Mouse (Mus musculus) heart, postnatal 14 days (tissue): ENCODE data around the gene Vmn1r5. TPM values are rescaled to one million over a fixed set of nuclear protein-coding genes. Genes with fewer than 3 reads are reported as not detected.
"Not testable (repeated sequence)": the region's sequence is repeated elsewhere in the genome, so short reads cannot be mapped to it uniquely, and the experiment has no call there.

Experiments used
- DNase-seq, 2 experiments: peaks; one replicate each; pipeline ENCODE4 v3.0.0; 2021 to 2022
- intact Hi-C: fragments of 180-260 bp; cut with DNase I; formaldehyde crosslinking; loops from one replicate; pipeline ENCODE4 v1.15.1; 2025
- long read RNA-seq, 2 experiments: library from polyadenylated mRNA; stranded (forward); transcript quantifications; one replicate each; pipeline ENCODE4 v2.0.0; 2021
- total RNA-seq, 2 experiments: library from RNA; stranded (reverse); gene quantifications; 2 replicates each; pipeline ENCODE4 v1.2.3; 2021

Vmn1r5 gene
- not detected for total RNA-seq
- long read RNA-seq, experiment 1: 0 reads
- long read RNA-seq, experiment 2: 0 reads

DNA sequence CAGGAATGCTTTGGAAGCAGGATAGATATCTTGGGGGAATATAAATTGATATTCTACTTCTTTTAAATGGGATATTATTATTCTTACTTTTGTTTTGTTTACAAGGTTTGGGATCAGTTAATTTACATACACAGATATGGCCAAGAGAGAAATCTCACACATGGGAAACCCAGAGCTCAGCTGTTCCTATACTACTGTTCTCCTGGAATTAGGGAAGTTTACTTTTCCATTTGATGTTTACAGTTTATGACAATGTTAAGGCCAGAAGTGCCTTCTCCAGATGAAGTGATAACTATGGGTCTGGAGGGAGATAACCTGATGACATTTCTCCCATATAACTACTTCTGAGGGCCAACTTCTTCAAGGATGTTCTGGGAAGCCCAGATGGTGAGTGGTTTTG lies at the start of gene Vmn1r5:
Vmn1r5 (plus strand) TSS at position 301 of the 400 bp plus-strand sequence.
- intact Hi-C loops: no loop called here
- no peak for DNase-seq

DNA sequence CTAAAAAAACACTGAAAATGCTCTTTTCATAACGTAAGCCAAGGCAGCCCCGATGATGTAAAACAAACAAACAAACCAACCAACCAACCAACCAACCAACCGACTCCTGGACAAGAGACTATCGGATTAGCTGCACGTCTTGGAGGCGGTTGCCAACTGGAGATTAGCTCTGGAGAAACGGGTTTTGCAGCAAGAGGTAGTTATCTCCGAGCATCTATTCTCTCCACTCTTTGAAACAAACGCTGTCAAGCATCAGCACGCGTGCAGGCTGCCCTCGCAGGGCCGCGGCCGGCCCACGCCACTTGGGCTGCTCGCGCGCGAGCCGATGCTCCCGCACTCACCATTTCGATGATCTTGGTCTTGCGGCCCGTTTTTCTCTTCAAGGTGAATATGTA lies 46.7 kb upstream of the Vmn1r5 start:
- intact Hi-C loops: loop anchor here (5.0 to 10.0 kb wide), 2 partner anchors 206 to 611 kb away; partner anchors contain the start of gene Ppm1k
- no peak for DNase-seq

- intact Hi-C loops: loop anchor here (5.0 to 10.0 kb wide), 2 partner anchors 207 to 611 kb away; partner anchors contain the start of gene Ppm1k
These were observed 46.1 kb upstream of the Vmn1r5 start, which contains the start of the genes Nt5c3 and Vmn1r4 for GRCm38 (mm10) chr6:56923726-56924707. TSS of gene Nt5c3 (minus strand) at chr6:56923932. TSS of gene Vmn1r4 (plus strand) at chr6:56924015.

DNA sequence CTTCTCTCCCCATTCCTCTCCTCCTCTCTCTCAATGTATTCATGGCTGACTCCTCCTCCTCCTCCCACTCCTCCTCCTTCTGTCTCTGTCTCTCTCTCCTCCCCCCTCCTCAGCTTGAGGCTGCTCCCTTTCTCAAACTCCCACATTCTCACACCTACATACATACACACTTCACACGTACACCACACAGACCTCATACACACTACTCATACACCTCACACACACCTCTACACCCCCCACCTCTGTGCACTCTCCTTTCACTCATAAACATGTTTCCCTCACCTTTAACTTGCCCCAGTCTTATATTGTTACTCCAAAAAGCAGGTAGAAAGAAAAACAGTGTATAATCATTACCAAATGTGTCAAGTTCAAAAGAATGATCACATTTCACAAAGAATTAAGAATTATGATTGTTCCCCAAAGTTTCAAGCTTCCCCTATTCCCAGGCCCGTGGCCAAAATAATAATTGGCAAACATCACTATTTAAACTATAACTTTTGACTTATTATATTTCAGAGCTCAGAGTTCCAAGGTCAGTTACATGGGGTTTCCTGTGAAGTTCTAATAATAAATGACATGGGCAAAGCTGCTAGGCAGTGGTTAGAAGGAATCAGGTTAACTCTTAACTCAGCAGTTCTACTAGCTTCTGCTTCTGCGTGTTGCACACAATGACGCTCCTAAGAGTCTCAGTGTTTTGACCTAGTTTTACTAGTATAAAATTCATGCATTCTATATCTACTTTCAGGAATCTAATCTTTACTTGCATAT lies 38.2 kb upstream of the Vmn1r5 start:
- no peak for DNase-seq
- intact Hi-C loops: no loop called here

More at GRCm38 (mm10) chr6:56923726-56924707, 46.1 kb upstream of the Vmn1r5 start, which contains the start of the genes Nt5c3 and Vmn1r4:
- peak; percentile 96 for DNase-seq

GRCm38 (mm10) chr6:56932464-56932863 lies 37.6 kb upstream of the Vmn1r5 start:
- intact Hi-C loops: no loop called here
- DNase-seq: no peak

DNA sequence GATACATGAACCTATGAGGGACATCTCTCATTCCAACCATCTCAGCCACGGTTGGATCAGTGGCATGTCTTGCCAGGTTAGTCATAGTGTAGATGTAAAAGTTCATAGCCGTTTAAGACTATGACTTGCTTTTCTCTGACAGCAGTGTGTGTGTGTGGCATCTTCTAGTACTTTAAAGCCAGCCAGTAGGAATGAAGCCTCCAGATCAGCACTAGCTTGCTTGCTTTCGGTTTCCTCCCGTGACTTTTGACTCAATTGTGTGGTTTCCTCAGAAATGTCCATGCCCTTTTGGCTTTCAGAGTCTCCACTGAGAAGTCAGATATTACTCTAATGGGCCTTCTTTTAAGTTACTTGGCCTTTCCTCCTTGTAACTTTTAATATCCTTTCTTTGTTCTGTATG lies 35.7 kb upstream of the Vmn1r5 start:
- intact Hi-C loops: no loop called here
- DNase-seq: no peak

GRCm38 (mm10) chr6:56956436-56956835 lies 13.6 kb upstream of the Vmn1r5 start:
- DNase-seq: no peak
- intact Hi-C loops: no loop called here

- intact Hi-C loops: no loop called here
- DNase-seq: no peak
These were observed 26.9 kb downstream of the Vmn1r5 start, which contains the start of gene Vmn1r6 for GRCm38 (mm10) chr6:56996943-56997342. TSS of gene Vmn1r6 (plus strand) at chr6:56997243.

DNA sequence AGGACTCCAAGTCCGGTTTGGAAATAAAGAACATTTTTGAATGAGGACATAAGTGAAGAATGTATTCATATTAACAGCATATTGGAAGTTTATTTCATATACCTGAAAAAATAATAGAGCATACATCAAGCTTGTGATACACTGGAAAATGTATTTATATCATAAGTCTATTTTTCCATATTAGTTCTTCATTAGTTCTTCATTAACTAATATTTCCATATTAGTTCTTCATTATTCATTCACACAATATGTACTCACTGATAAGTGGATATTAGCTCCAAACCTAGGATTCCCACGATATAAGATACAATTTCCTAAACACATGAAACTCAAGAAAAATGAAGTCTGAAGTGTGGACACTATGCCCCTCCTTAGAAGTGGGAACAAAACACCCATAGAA lies 55.2 kb downstream of the Vmn1r5 start, which contains the start of gene Vmn1r7:
Vmn1r7 (minus strand) TSS at position 101 of the 400 bp plus-strand sequence.
- DNase-seq, intact Hi-C loops: not testable (repeated sequence)

DNA sequence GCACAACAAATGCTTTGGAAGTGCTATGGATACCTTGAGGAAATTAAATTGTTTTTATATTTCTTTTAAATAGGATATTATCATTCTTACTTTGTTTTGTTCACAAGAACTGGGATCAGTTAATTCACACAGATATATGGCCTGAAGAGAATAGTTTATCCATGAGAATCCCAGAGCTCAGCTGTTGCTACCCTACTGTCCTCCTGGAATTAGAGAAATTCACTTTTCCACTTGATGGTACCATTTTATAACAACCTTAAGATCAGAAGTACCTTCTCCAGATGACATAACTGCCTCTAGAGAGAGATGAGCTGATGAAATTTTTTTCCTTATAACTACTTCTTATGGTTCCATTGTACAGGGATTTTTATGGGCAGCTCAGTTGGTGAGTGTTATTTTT lies 61.9 kb downstream of the Vmn1r5 start, which contains the start of gene Vmn1r8:
Vmn1r8 (plus strand) TSS at position 301 of the 400 bp plus-strand sequence.
- no peak for DNase-seq
- intact Hi-C loops: no loop called here

DNA sequence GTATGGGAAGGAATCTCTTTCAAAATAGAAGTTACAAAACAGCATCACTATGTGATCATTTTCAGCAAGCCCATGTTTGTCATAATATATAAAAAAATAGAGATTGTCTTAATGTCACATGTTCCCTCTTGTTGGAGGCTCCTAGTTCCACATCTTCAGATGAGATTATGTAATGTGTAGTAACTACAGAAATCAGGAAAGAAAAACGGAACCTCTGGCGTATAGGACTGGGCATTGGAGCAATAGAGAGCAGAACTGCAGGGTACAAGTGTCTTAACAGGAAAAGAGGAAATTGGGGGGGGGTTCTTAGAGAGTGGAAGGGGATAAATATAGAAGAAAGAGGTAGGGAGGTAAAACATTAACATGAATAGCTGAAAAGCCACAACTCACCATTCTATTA lies 64.6 kb downstream of the Vmn1r5 start:
- intact Hi-C loops: no loop called here

More for the DNA sequence above, 64.6 kb downstream of the Vmn1r5 start:
- no peak for DNase-seq

Other genes with a start within 250 kb of the Vmn1r5 start
- gene Kbtbd2, start 172.5 kb upstream of the Vmn1r5 start, total RNA-seq: 10 to 100 TPM; 30.4 to 35.4 TPM
- 10 to 100 TPM; 92.1 to 95.0 TPM for gene Fkbp9, start 138.2 kb upstream of the Vmn1r5 start, total RNA-seq
- gene Nt5c3, start 46.3 kb upstream of the Vmn1r5 start, total RNA-seq: 10 to 100 TPM; 69.8 to 74.9 TPM
- under 1 TPM; 0.10 to 0.12 TPM for gene Vmn1r4, start 46.3 kb upstream of the Vmn1r5 start, total RNA-seq
- not detected for gene Vmn1r6, start 27.0 kb downstream of the Vmn1r5 start, total RNA-seq
- gene Vmn1r7, start 55.1 kb downstream of the Vmn1r5 start, total RNA-seq: not detected
- not detected for gene Vmn1r8, start 62.0 kb downstream of the Vmn1r5 start, total RNA-seq
- gene Vmn1r9, start 96.5 kb downstream of the Vmn1r5 start, total RNA-seq: not detected
- gene Vmn1r10, start 139.2 kb downstream of the Vmn1r5 start, total RNA-seq: not detected
- gene Vmn1r11, start 163.2 kb downstream of the Vmn1r5 start, total RNA-seq: not detected
- not detected for gene Vmn1r12, start 186.6 kb downstream of the Vmn1r5 start, total RNA-seq
- gene Vmn1r13, start 233.0 kb downstream of the Vmn1r5 start, total RNA-seq: not detected